Mouse (Mus musculus) embryonic facial prominence, embryonic 11.5 days (tissue): ENCODE measurements at regions not wholly inside any gene's neighbourhood (a gene's known extent, or its start where the extent isn't known, plus 50 kb on each side); places are given as distances from the start of the nearest gene placed in this dataset.

ENCODE experiments used
- ATAC-seq: fragments of 200-750 bp; cut with Nextera tagmentation; replicated peaks from 2 replicates; pipeline ENCODE4 v1.8.0; 2017; ENCODE audit warnings: low read depth; ENCODE audit not compliant: insufficient number of reproducible peaks, low FRiP score, low TSS enrichment
- DNase-seq: peaks from one replicate; pipeline ENCODE4 v3.0.0-alpha.2; 2015; ENCODE audit warnings: low spot score
- H3K27ac ChIP-seq: fragments of 300-500 bp; sonication (generic); replicated peaks from 2 replicates; pipeline ENCODE4 v1.5.1; 2014; ENCODE audit warnings: mild to moderate bottlenecking, low read depth, low read length, control low read depth
- H3K27me3 ChIP-seq: fragments of 300-500 bp; sonication (generic); 2 replicates; pipeline ENCODE4 v1.6.1; 2014; ENCODE audit warnings: mild to moderate bottlenecking, low read length, moderate library complexity, mixed read lengths; ENCODE audit not compliant: control insufficient read depth, insufficient read depth
- H3K36me3 ChIP-seq: fragments of 300-500 bp; sonication (generic); replicated peaks from 2 replicates; pipeline ENCODE4 v1.6.1; 2014; ENCODE audit warnings: low read depth, mild to moderate bottlenecking, low read length, moderate library complexity, mixed read lengths; ENCODE audit not compliant: control insufficient read depth, insufficient read depth
- H3K4me1 ChIP-seq: fragments of 300-500 bp; sonication (generic); 2 replicates; pipeline ENCODE4 v1.6.1; 2014; ENCODE audit warnings: low read length, mixed read lengths; ENCODE audit not compliant: control insufficient read depth, insufficient read depth
- H3K4me2 ChIP-seq: fragments of 300-500 bp; sonication (generic); 2 replicates; pipeline ENCODE4 v1.6.1; 2014; ENCODE audit warnings: low read depth, mild to moderate bottlenecking, control low read depth, low read length, moderate library complexity
- H3K4me3 ChIP-seq: fragments of 300-500 bp; sonication (generic); 2 replicates; pipeline ENCODE4 v1.5.1; 2014; ENCODE audit warnings: low read depth, low read length, control low read depth
- H3K9ac ChIP-seq: fragments of 300-500 bp; sonication (generic); replicated peaks from 2 replicates; pipeline ENCODE4 v1.6.1; 2014; ENCODE audit warnings: mild to moderate bottlenecking, control low read depth, low read length
- H3K9me3 ChIP-seq: fragments of 300-500 bp; sonication (generic); replicated peaks from 2 replicates; pipeline ENCODE4 v1.6.1; 2016; ENCODE audit warnings: mild to moderate bottlenecking, low read length, inconsistent platforms, mixed read lengths; ENCODE audit not compliant: control insufficient read depth
- WGBS: fragments of 180-500 bp; shearing (Covaris S2); extraction: QIAGEN DNeasy Blood & Tissue Kit; methylation state at CpG from one replicate; pipeline ENCODE4 v1.1.7; 2014; 5-methylcytosine and 5-hydroxymethylcytosine counted together

GRCm38 (mm10) chr6:100025531-100025951 lies 261.7 kb downstream of the Rybp start:
- no peak overlapping the region for H3K4me2 ChIP-seq
- H3K27me3 ChIP-seq, result no peaks in the 10 kb centered on the region; the same call in 1 of the 2 replicates
- no peaks in the 10 kb centered on the region for H3K9me3 ChIP-seq
- DNase-seq (peak; percentile 25), ATAC-seq (peak; percentile 68)
- H3K27ac ChIP-seq, result 0 out of 2 replicates have a peak overlapping the region, but pooled peaks have one; percentile 31
- H3K4me3 ChIP-seq, result no peak overlapping the region
- H3K36me3 ChIP-seq, result no peaks in the 10 kb centered on the region
- no peaks in the 10 kb centered on the region for H3K4me1 ChIP-seq
- H3K9ac ChIP-seq, result no peak overlapping the region
- WGBS, result 43% methylated on average over 5 of the region's 5 CpGs

GRCm38 (mm10) chr6:100023434-100024095 lies 263.7 kb downstream of the Rybp start:
- no peaks in the 10 kb centered on the region; the same call in 1 of the 2 replicates for H3K27me3 ChIP-seq
- no peak for ATAC-seq

GRCm38 (mm10) chr6:100019016-100019415 lies 268.3 kb downstream of the Rybp start:
- no peaks in the 10 kb centered on the region for H3K9me3 ChIP-seq
- DNase-seq (no peak), ATAC-seq (no peak)
- H3K27ac ChIP-seq, result no peak overlapping the region
- H3K27me3 ChIP-seq, result no peaks in the 10 kb centered on the region
- WGBS, result 83% methylated on average over 3 of the region's 3 CpGs
- H3K4me2 ChIP-seq, result no peak overlapping the region
- no peak overlapping the region for H3K9ac ChIP-seq
- H3K4me1 ChIP-seq, result no peaks in the 10 kb centered on the region
- H3K4me3 ChIP-seq, result no peak overlapping the region
- no peaks in the 10 kb centered on the region for H3K36me3 ChIP-seq

More at GRCm38 (mm10) chr6:100023434-100024095, 263.7 kb downstream of the Rybp start:
- H3K36me3 ChIP-seq, result no peaks in the 10 kb centered on the region
- WGBS, result 81% methylated on average over 7 of the region's 7 CpGs
- H3K4me2 ChIP-seq, result no peak overlapping the region
- H3K4me1 ChIP-seq, result no peaks in the 10 kb centered on the region
- H3K9me3 ChIP-seq, result no peaks in the 10 kb centered on the region
- no peak overlapping the region for H3K27ac ChIP-seq
- no peak for DNase-seq
- no peak overlapping the region for H3K4me3 ChIP-seq
- H3K9ac ChIP-seq, result no peak overlapping the region

GRCm38 (mm10) chr6:100013949-100014348 lies 273.3 kb downstream of the Rybp start:
- no peak for ATAC-seq
- H3K9ac ChIP-seq, result no peak overlapping the region
- no peak overlapping the region for H3K27ac ChIP-seq
- no peaks in the 10 kb centered on the region for H3K4me1 ChIP-seq
- no peak overlapping the region for H3K4me3 ChIP-seq
- H3K36me3 ChIP-seq, result no peaks in the 10 kb centered on the region
- no peak overlapping the region for H3K4me2 ChIP-seq
- DNase-seq, result peak; percentile 69
- H3K9me3 ChIP-seq, result no peaks in the 10 kb centered on the region
- H3K27me3 ChIP-seq, result no peaks in the 10 kb centered on the region
- WGBS, result 23% methylated on average over 6 of the region's 6 CpGs

- no peaks in the 10 kb centered on the region for H3K4me1 ChIP-seq
- ATAC-seq (0 out of 2 replicates have a peak, but pooled peaks have one; percentile 34), DNase-seq (no peak)
- no peak overlapping the region for H3K9ac ChIP-seq
- H3K27me3 ChIP-seq, result no peaks in the 10 kb centered on the region
- H3K4me2 ChIP-seq, result no peak overlapping the region
- WGBS, result 48% methylated on average over 17 of the region's 17 CpGs
- no peak overlapping the region for H3K27ac ChIP-seq
- H3K9me3 ChIP-seq, result no peaks in the 10 kb centered on the region
- no peaks in the 10 kb centered on the region for H3K36me3 ChIP-seq
- no peak overlapping the region for H3K4me3 ChIP-seq
These were observed 275.7 kb downstream of the Rybp start for GRCm38 (mm10) chr6:100011520-100012062.

- 71% methylated on average over 9 of the region's 9 CpGs for WGBS
- Histone ChIP-seq H3K9ac (no peak overlapping the region), H3K27ac (no peak overlapping the region), H3K4me3 (no peak overlapping the region), H3K4me2 (no peak overlapping the region), H3K36me3 (no peaks in the 10 kb centered on the region), H3K9me3 (no peaks in the 10 kb centered on the region), H3K4me1 (no peaks in the 10 kb centered on the region), H3K27me3 (no peaks in the 10 kb centered on the region)
- ATAC-seq (no peak), DNase-seq (no peak)
These were observed 276.3 kb downstream of the Rybp start for GRCm38 (mm10) chr6:100010954-100011481.

- no peak overlapping the region for H3K4me3 ChIP-seq
- ATAC-seq, result peak; percentile 54; the same call in 1 of the 2 replicates
These were observed 273.6 kb upstream of the Prok2 start for GRCm38 (mm10) chr6:99999711-100000365.

More at GRCm38 (mm10) chr6:99999711-100000365, 273.6 kb upstream of the Prok2 start:
- 43% methylated on average over 13 of the region's 13 CpGs for whole genome bisulfite sequencing
- no peaks in the 10 kb centered on the region; the same call in 1 of the 2 replicates for H3K27me3 ChIP-seq
- no peak overlapping the region for H3K27ac ChIP-seq
- H3K4me1 ChIP-seq, result no peaks in the 10 kb centered on the region; the same call in 1 of the 2 replicates
- H3K9ac ChIP-seq, result no peak overlapping the region
- no peaks in the 10 kb centered on the region for H3K36me3 ChIP-seq
- no peaks in the 10 kb centered on the region for H3K9me3 ChIP-seq
- no peak overlapping the region for H3K4me2 ChIP-seq
- DNase-seq, result no peak
